Mouse (Mus musculus) spleen, adult 2 months (tissue): ENCODE results near the gene Dync1i2. TPM values are rescaled to one million over a fixed set of nuclear protein-coding genes. Genes with fewer than 3 reads are reported as not detected.

Experiments used
- DNase-seq, 2 experiments: peaks; one replicate each; pipeline versions ENCODE4 v3.0.0 to v3.0.0-alpha.2; 2012 to 2021; ENCODE audit warnings: low spot score in 2 of 2, low read depth in 1 of 2
- H3K27ac ChIP-seq: fragments of 200-500 bp; 2 replicates; pipeline ENCODE4 v1.5.1; 2012; ENCODE audit warnings: low read length, inconsistent platforms; ENCODE audit not compliant: insufficient read depth
- H3K27me3 ChIP-seq: fragments of 200-500 bp; 2 replicates; pipeline ENCODE4 v1.6.1; 2012; ENCODE audit warnings: mild to moderate bottlenecking, moderate library complexity, low read length, inconsistent platforms; ENCODE audit not compliant: control insufficient read depth, insufficient read depth
- H3K36me3 ChIP-seq: fragments of 200-500 bp; 2 replicates; pipeline ENCODE4 v1.6.1; 2012; ENCODE audit warnings: mild to moderate bottlenecking, low read length, inconsistent platforms; ENCODE audit not compliant: control insufficient read depth, insufficient read depth
- H3K4me1 ChIP-seq: fragments of 200-500 bp; 2 replicates; pipeline ENCODE4 v1.6.1; 2011; ENCODE audit warnings: inconsistent platforms; ENCODE audit not compliant: control insufficient read depth, insufficient read depth, insufficient read length
- H3K4me3 ChIP-seq: fragments of 200-500 bp; 2 replicates; pipeline ENCODE4 v1.5.1; 2011; ENCODE audit warnings: mild to moderate bottlenecking, inconsistent platforms; ENCODE audit not compliant: insufficient read depth, insufficient read length; ENCODE audit errors: extremely low read depth
- CTCF ChIP-seq: fragments of 200-500 bp; IDR thresholded peaks from 2 replicates; pipeline ENCODE4 v1.5.1; 2011; ENCODE audit warnings: mild to moderate bottlenecking, inconsistent platforms; ENCODE audit not compliant: insufficient read depth, insufficient read length, insufficient replicate concordance; ENCODE audit errors: extremely low read depth
- POLR2A ChIP-seq: fragments of 200-500 bp; IDR thresholded peaks from 2 replicates; pipeline ENCODE4 v1.6.1; 2011; ENCODE audit warnings: low read depth, low read length, inconsistent platforms
- WGBS: fragments of 180-500 bp; shearing (Covaris S2); methylation state at CpG from one replicate; pipeline ENCODE4 v1.1.7; 2018; 5-methylcytosine and 5-hydroxymethylcytosine counted together
- polyA plus RNA-seq: library from polyadenylated mRNA; depleted of rRNA; stranded (reverse); fragments of >200 nt; gene quantifications from 2 replicates; pipeline ENCODE4 v1.2.3, GENCODE M21; 2012

Gene Dync1i2
- polyA plus RNA-seq, 1 experiment = 7.7 TPM

- TF ChIP-seq POLR2A (no peak), CTCF (no peak)
- no peak overlapping the region for H3K27ac ChIP-seq
- WGBS = 68% methylated on average over 17 of the region's 17 CpGs
Observed at GRCm38 (mm10) chr2:71192195-71192807, 19.2 kb upstream of the Dync1i2 start.

GRCm38 (mm10) chr2:71194137-71194960 lies 17.2 kb upstream of the Dync1i2 start:
- WGBS = 72% methylated on average over 10 of the region's 10 CpGs
- H3K4me1 ChIP-seq = no peaks in the 10 kb centered on the region
- H3K27me3 ChIP-seq = peaks cover 2% of the 10 kb centered on the region; the same call in 1 of the 2 replicates
- no peak for DNase-seq
- TF ChIP-seq CTCF = no peak
- TF ChIP-seq POLR2A = no peak
- H3K4me3 ChIP-seq = no peak overlapping the region
- no peaks in the 10 kb centered on the region for H3K36me3 ChIP-seq
- H3K27ac ChIP-seq = no peak overlapping the region

More at GRCm38 (mm10) chr2:71192195-71192807, 19.2 kb upstream of the Dync1i2 start:
- H3K4me3 ChIP-seq = no peak overlapping the region
- no peaks in the 10 kb centered on the region for H3K36me3 ChIP-seq
- DNase-seq = no peak
- H3K4me1 ChIP-seq = no peaks in the 10 kb centered on the region
- H3K27me3 ChIP-seq = peaks cover 2% of the 10 kb centered on the region; the same call in 1 of the 2 replicates

- no peaks in the 10 kb centered on the region for H3K36me3 ChIP-seq
- H3K27me3 ChIP-seq = peaks cover under 1% of the 10 kb centered on the region; the same call in 1 of the 2 replicates
- WGBS = 88% methylated on average over 4 of the region's 4 CpGs
- TF ChIP-seq CTCF (no peak), POLR2A (no peak)
- no peak overlapping the region for H3K4me3 ChIP-seq
- no peak overlapping the region for H3K27ac ChIP-seq
- DNase-seq = no peak
- H3K4me1 ChIP-seq = no peaks in the 10 kb centered on the region
Observed at GRCm38 (mm10) chr2:71196947-71197346, 14.6 kb upstream of the Dync1i2 start.

- no peak overlapping the region for H3K4me3 ChIP-seq
- DNase-seq = no peak
- H3K27ac ChIP-seq = no peak overlapping the region
- TF ChIP-seq POLR2A = no peak
- no peak for TF ChIP-seq CTCF
- H3K27me3 ChIP-seq = no peaks in the 10 kb centered on the region
- WGBS = 76% methylated on average over 3 of the region's 3 CpGs
- no peaks in the 10 kb centered on the region for H3K36me3 ChIP-seq
- no peaks in the 10 kb centered on the region for H3K4me1 ChIP-seq
Observed at GRCm38 (mm10) chr2:71198907-71199306, 12.6 kb upstream of the Dync1i2 start.

GRCm38 (mm10) chr2:71200485-71200884 lies 11.0 kb upstream of the Dync1i2 start:
- no peaks in the 10 kb centered on the region for H3K36me3 ChIP-seq
- no peak overlapping the region for H3K4me3 ChIP-seq
- WGBS = 64% methylated on average over 4 of the region's 4 CpGs
- TF ChIP-seq CTCF (no peak), POLR2A (no peak)
- no peak for DNase-seq
- H3K27ac ChIP-seq = no peak overlapping the region
- no peaks in the 10 kb centered on the region for H3K4me1 ChIP-seq
- H3K27me3 ChIP-seq = no peaks in the 10 kb centered on the region; the same call in 1 of the 2 replicates

DNA sequence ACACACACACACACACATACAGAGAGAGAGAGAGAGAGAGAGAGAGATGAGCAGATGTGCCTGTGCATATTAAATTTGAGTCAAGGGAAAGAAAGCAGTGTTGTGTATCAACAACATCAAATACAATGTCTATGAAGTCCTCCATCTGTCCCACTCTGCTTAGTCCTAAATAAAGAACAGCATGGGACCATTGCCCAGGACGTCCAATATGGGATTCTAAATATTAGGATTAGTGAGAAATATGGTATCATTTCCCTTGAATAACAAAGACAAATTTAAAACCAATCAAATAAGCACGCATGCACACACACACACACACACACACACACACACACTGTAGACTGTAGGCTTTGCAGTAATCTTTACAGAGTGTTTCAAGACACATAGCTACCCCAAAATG lies 9.6 kb upstream of the Dync1i2 start:
- H3K36me3 ChIP-seq = no peaks in the 10 kb centered on the region
- WGBS = 88% methylated on average over 2 of the region's 2 CpGs
- H3K27me3 ChIP-seq = no peaks in the 10 kb centered on the region; the same call in 1 of the 2 replicates
- DNase-seq = no peak
- TF ChIP-seq CTCF (no peak), POLR2A (no peak)
- H3K27ac ChIP-seq = no peak overlapping the region
- H3K4me1 ChIP-seq = no peaks in the 10 kb centered on the region
- H3K4me3 ChIP-seq = no peak overlapping the region
